Comparison of ENCODE assay signal across 24 mouse cellular contexts in genomic region chr4:141656932-141657331, GRCm38 (mm10). TPM values are rescaled to one million over a fixed set of nuclear protein-coding genes. Genes with fewer than 3 reads are reported as not detected.
A peak's percentile ranks its signal among the peaks of the same experiment; 100 is the strongest.
DNase-seq lines count a peak whose midpoint lies in the region; ATAC-seq and TF ChIP-seq lines count a peak whose summit lies in the region.
"Had no signal": no experiment of that assay in that cellular context is flagged by ENCODE, and none has a peak within 500 bp of the region (broad histone marks: within the 10 kb centered on the region; RNA-seq: fewer than 3 reads in every experiment).

No protein-coding gene starts in this region.

- TF ChIP-seq EP300 in liver, embryonic 14.5 days (IDR thresholded peaks at IDR 0.05; ENCODE audit: low read depth): no peak

- no peak overlapping the region for H3K4me3 ChIP-seq in heart, embryonic 13.5 days
- no peak overlapping the region for H3K4me3 ChIP-seq in heart, embryonic 10.5 days
- no peak overlapping the region for H3K4me3 ChIP-seq in liver, adult 2 months (ENCODE audit: insufficient read depth, low read depth, low read length)
- H3K4me3 ChIP-seq in liver, embryonic 11.5 days (ENCODE audit: low read depth, low read length): no peak overlapping the region
- H3K4me3 ChIP-seq in bone marrow macrophage, adult 2 months (ENCODE audit: insufficient read depth, low read length): no peak overlapping the region
- no peak overlapping the region for H3K4me3 ChIP-seq in liver, embryonic 14.5 days (ENCODE audit: insufficient read depth in 1 of 2, low read depth in 2 of 2, low read length in 2 of 2)
- H3K4me3 ChIP-seq: embryonic facial prominence, embryonic 12.5 days; erythroblast, embryonic 14.5 days; forebrain, embryonic 15.5 days; hindbrain, embryonic 10.5 days; neural tube, embryonic 13.5 days had no signal

- H3K9ac ChIP-seq in heart, embryonic 13.5 days: 0 out of 2 replicates have a peak overlapping the region, but pooled peaks have one; percentile 29
- H3K9ac ChIP-seq in liver, adult 2 months (ENCODE audit: low read depth, low read length): no peak overlapping the region
- H3K9ac ChIP-seq in liver, embryonic 11.5 days (ENCODE audit: low read depth, low read length): no peak overlapping the region
- H3K9ac ChIP-seq in liver, embryonic 14.5 days (replicated peaks): no peak overlapping the region
- H3K9ac ChIP-seq: embryonic facial prominence, embryonic 12.5 days; forebrain, embryonic 15.5 days; neural tube, embryonic 13.5 days had no signal

- peaks cover 73% of the 10 kb centered on the region for H3K36me3 ChIP-seq in heart, embryonic 13.5 days
- peaks cover 60% of the 10 kb centered on the region for H3K36me3 ChIP-seq in heart, embryonic 10.5 days
- no peaks in the 10 kb centered on the region for H3K36me3 ChIP-seq in liver, adult 2 months (ENCODE audit: control insufficient read depth, insufficient read depth, low read length)
- H3K36me3 ChIP-seq in liver, embryonic 11.5 days (ENCODE audit: control insufficient read depth, insufficient read depth, low read length): peaks cover 9% of the 10 kb centered on the region; the same call in 1 of the 2 replicates
- no peaks in the 10 kb centered on the region for H3K36me3 ChIP-seq in liver, embryonic 14.5 days (replicated peaks; ENCODE audit: control insufficient read depth, insufficient read depth, low read depth)

- no peaks in the 10 kb centered on the region for H3K9me3 ChIP-seq in heart, embryonic 13.5 days
- no peaks in the 10 kb centered on the region for H3K9me3 ChIP-seq in heart, embryonic 10.5 days
- H3K9me3 ChIP-seq in liver, embryonic 11.5 days (ENCODE audit: control insufficient read depth, low read length): no peaks in the 10 kb centered on the region
- no peaks in the 10 kb centered on the region for H3K9me3 ChIP-seq in liver, embryonic 14.5 days (ENCODE audit: control insufficient read depth, low read length)
- H3K9me3 ChIP-seq: embryonic facial prominence, embryonic 12.5 days; forebrain, embryonic 15.5 days; hindbrain, embryonic 10.5 days; neural tube, embryonic 13.5 days had no signal

- H3K79me2 ChIP-seq in liver, adult 2 months (ENCODE audit: control insufficient read depth, insufficient read depth, low read length): peaks cover 25% of the 10 kb centered on the region; the same call in 1 of the 2 replicates

- ATAC-seq in heart, embryonic 13.5 days (ENCODE audit: extremely low read depth, insufficient number of reproducible peaks, low FRiP score, low TSS enrichment): no peak
- no peak for ATAC-seq in liver, embryonic 11.5 days (replicated peaks; ENCODE audit: low FRiP score)
- peak; percentile 36; the same call in 1 of the 2 replicates for ATAC-seq in liver, embryonic 14.5 days (ENCODE audit: insufficient read depth)
- ATAC-seq: forebrain, embryonic 15.5 days had no signal

- TF ChIP-seq CTCF in liver, adult 2 months (IDR thresholded peaks at IDR 0.05; ENCODE audit: low read depth, low read length): no peak
- TF ChIP-seq CTCF in bone marrow macrophage, adult 2 months (IDR thresholded peaks at IDR 0.05; ENCODE audit: low read depth, low read length): no peak
- no peak for TF ChIP-seq CTCF in liver, embryonic 14.5 days (IDR thresholded peaks at IDR 0.05; ENCODE audit: low read depth)

- no peaks in the 10 kb centered on the region for H3K27me3 ChIP-seq in heart, embryonic 13.5 days (replicated peaks)
- H3K27me3 ChIP-seq in heart, embryonic 10.5 days (ENCODE audit: insufficient read depth, poor library complexity, severe bottlenecking): no peaks in the 10 kb centered on the region
- H3K27me3 ChIP-seq in liver, adult 2 months (ENCODE audit: control insufficient read depth, insufficient read depth, low read length): no peaks in the 10 kb centered on the region
- no peaks in the 10 kb centered on the region for H3K27me3 ChIP-seq in liver, embryonic 11.5 days (replicated peaks; ENCODE audit: control insufficient read depth, insufficient read depth, low read length)
- no peaks in the 10 kb centered on the region for H3K27me3 ChIP-seq in liver, embryonic 14.5 days (ENCODE audit: control insufficient read depth, insufficient read depth, low read length)
- H3K27me3 ChIP-seq: embryonic facial prominence, embryonic 12.5 days; forebrain, embryonic 15.5 days; neural tube, embryonic 13.5 days had no signal

- no peak for TF ChIP-seq POLR2A in liver, adult 2 months (IDR thresholded peaks at IDR 0.05; ENCODE audit: extremely low read depth, insufficient read depth, low read length)
- TF ChIP-seq POLR2A in bone marrow macrophage, adult 2 months (IDR thresholded peaks at IDR 0.05; ENCODE audit: borderline replicate concordance, low read depth, low read length): no peak

- 66% methylated on average over 8 of the region's 8 CpGs for WGBS in heart, embryonic 13.5 days
- WGBS in heart, embryonic 10.5 days: 77% methylated on average over 8 of the region's 8 CpGs
- WGBS in liver, adult 2 months: 47% methylated on average over 8 of the region's 8 CpGs
- 86% methylated on average over 8 of the region's 8 CpGs for WGBS in liver, embryonic 11.5 days
- WGBS in liver, embryonic 14.5 days (ENCODE audit: insufficient replicate concordance): 78% methylated on average over 8 of the region's 8 CpGs

- no peak overlapping the region for H3K4me2 ChIP-seq in heart, embryonic 13.5 days
- no peak overlapping the region for H3K4me2 ChIP-seq in liver, embryonic 11.5 days
- no peak overlapping the region for H3K4me2 ChIP-seq in liver, embryonic 14.5 days (ENCODE audit: low read depth)
- H3K4me2 ChIP-seq: embryonic facial prominence, embryonic 12.5 days; forebrain, embryonic 15.5 days; midbrain, embryonic 11.5 days; neural tube, embryonic 13.5 days had no signal

- H3K4me1 ChIP-seq in heart, embryonic 13.5 days: peaks cover 47% of the 10 kb centered on the region
- peaks cover 40% of the 10 kb centered on the region for H3K4me1 ChIP-seq in heart, embryonic 10.5 days
- H3K4me1 ChIP-seq in liver, adult 2 months (ENCODE audit: control insufficient read depth, insufficient read depth, low read length): peaks cover 10% of the 10 kb centered on the region
- H3K4me1 ChIP-seq in liver, embryonic 11.5 days (replicated peaks; ENCODE audit: control insufficient read depth, insufficient read depth, low read length): no peaks in the 10 kb centered on the region; the same call in 1 of the 2 replicates
- H3K4me1 ChIP-seq in bone marrow macrophage, adult 2 months (ENCODE audit: control insufficient read depth, insufficient read depth, low read length): peaks cover 72% of the 10 kb centered on the region
- peaks cover 0 to 8% of the 10 kb centered on the region in 2 experiments; a peak in 2 of 4 replicates for H3K4me1 ChIP-seq in liver, embryonic 14.5 days (replicated peaks; ENCODE audit: control insufficient read depth in 2 of 2, insufficient read depth in 2 of 2, low read length in 1 of 2)
- H3K4me1 ChIP-seq: embryonic facial prominence, embryonic 12.5 days; forebrain, embryonic 15.5 days had no signal

- DNase-seq in heart, embryonic 10.5 days (ENCODE audit: low spot score): no peak
- peak; percentile 54 for DNase-seq in liver, adult 2 months (ENCODE audit: extremely low read depth, low read depth, low spot score)
- no peak for DNase-seq in liver, embryonic 11.5 days (ENCODE audit: low spot score)
- DNase-seq in liver, embryonic 14.5 days (ENCODE audit: low read depth in 3 of 3, low spot score in 3 of 3): no peak
- no peak for DNase-seq in layer of hippocampus, adult 9-10 months (ENCODE audit: low spot score)
- DNase-seq: adrenal gland, adult 2 months; cerebellum, postnatal 10 days; gastrocnemius, postnatal 36 days; kidney, adult 8-10 months; kidney, postnatal 25 days; layer of hippocampus, adult 9-11 months; lung, adult 2 months; lung, postnatal 4 days; right cerebral cortex, adult 18-20 months; thymus, postnatal 25 days had no signal

- peak overlapping the region; percentile 59; the same call in 1 of the 2 replicates for H3K27ac ChIP-seq in heart, embryonic 13.5 days (replicated peaks)
- no peak overlapping the region; the same call in 1 of the 2 replicates for H3K27ac ChIP-seq in heart, embryonic 10.5 days
- no peak overlapping the region for H3K27ac ChIP-seq in liver, adult 2 months (replicated peaks; ENCODE audit: insufficient read depth, low read depth, low read length)
- H3K27ac ChIP-seq in liver, embryonic 11.5 days (ENCODE audit: low read depth, low read length): no peak overlapping the region
- H3K27ac ChIP-seq in bone marrow macrophage, adult 2 months (ENCODE audit: insufficient read depth, low read depth, low read length): peak overlapping the region; percentile 93
- H3K27ac ChIP-seq in liver, embryonic 14.5 days: no peak overlapping the region
- H3K27ac ChIP-seq: embryonic facial prominence, embryonic 12.5 days; forebrain, embryonic 15.5 days; hindbrain, embryonic 10.5 days; neural tube, embryonic 13.5 days had no signal

RNA-seq across cellular contexts. Expression of gene Plekhm2, which starts 7.8 kb away (rescaled TPM):
- polyA plus RNA-seq in heart, embryonic 13.5 days (2015; fragmentation: Nextera tagmentation; extraction: Ambion mirVana): 4.9 and 5.1 TPM in 2 replicates
- polyA plus RNA-seq in heart, embryonic 10.5 days (2016; fragmentation: Nextera tagmentation; extraction: Ambion mirVana): 4.1 and 5.4 TPM in 2 replicates
- total RNA-seq in liver, adult 2 months (2014; rRNA removed): 2.7 and 5.0 TPM in 2 replicates
- polyA plus RNA-seq in liver, adult 2 months (2012; rRNA removed): 11.2 and 13.5 TPM in 2 replicates
- polyA plus RNA-seq in liver, embryonic 11.5 days (2014; fragmentation: Nextera tagmentation; extraction: Ambion mirVana): 2.1 and 3.4 TPM in 2 replicates
- 56.0 and 62.1 TPM in 2 replicates for polyA plus RNA-seq in bone marrow macrophage, adult 2 months (2012; ENCODE audit: insufficient read depth, insufficient read length, missing spikeins)
- polyA plus RNA-seq in liver, embryonic 14.5 days (2012; rRNA removed): 4.2 and 4.5 TPM in 2 replicates
- 0.33 and 0.49 TPM in 2 replicates for polyA plus RNA-seq in liver, embryonic 14.5 days (2014; fragmentation: Nextera tagmentation; extraction: Ambion mirVana)

RNA-seq across cellular contexts. Expression of gene Rsc1a1, which starts 28.5 kb away (rescaled TPM):
- 0.43 and 0.96 TPM in 2 replicates for polyA plus RNA-seq in heart, embryonic 13.5 days (2015; fragmentation: Nextera tagmentation; extraction: Ambion mirVana)
- polyA plus RNA-seq in heart, embryonic 10.5 days (2016; fragmentation: Nextera tagmentation; extraction: Ambion mirVana): 3.1 and 4.4 TPM in 2 replicates
- total RNA-seq in liver, adult 2 months (2014; rRNA removed): 16.3 and 30.3 TPM in 2 replicates
- polyA plus RNA-seq in liver, adult 2 months (2012; rRNA removed): 52.0 and 70.9 TPM in 2 replicates
- 2.7 TPM in 1 of 2 replicates, not detected in the other for polyA plus RNA-seq in liver, embryonic 11.5 days (2014; fragmentation: Nextera tagmentation; extraction: Ambion mirVana)
- 5.6 TPM in 1 of 2 replicates, not detected in the other for polyA plus RNA-seq in bone marrow macrophage, adult 2 months (2012; ENCODE audit: insufficient read depth, insufficient read length, missing spikeins)
- polyA plus RNA-seq in liver, embryonic 14.5 days (2012; rRNA removed): 3.9 and 5.7 TPM in 2 replicates
- 0.97 and 2.1 TPM in 2 replicates for polyA plus RNA-seq in liver, embryonic 14.5 days (2014; fragmentation: Nextera tagmentation; extraction: Ambion mirVana)
- total RNA-seq: adrenal gland, adult 2 months had no signal
- polyA plus RNA-seq: embryonic facial prominence, embryonic 12.5 days; forebrain, embryonic 15.5 days; neural tube, embryonic 13.5 days had no signal

RNA-seq across cellular contexts. Expression of gene Slc25a34, which starts 33.3 kb away (rescaled TPM):
- polyA plus RNA-seq in heart, embryonic 13.5 days (2015; fragmentation: Nextera tagmentation; extraction: Ambion mirVana): 0.37 and 0.49 TPM in 2 replicates
- polyA plus RNA-seq in heart, embryonic 10.5 days (2016; fragmentation: Nextera tagmentation; extraction: Ambion mirVana): 0.20 and 0.34 TPM in 2 replicates
- total RNA-seq in liver, adult 2 months (2014; rRNA removed): 10.2 and 10.6 TPM in 2 replicates
- polyA plus RNA-seq in liver, adult 2 months (2012; rRNA removed): 5.1 and 10.3 TPM in 2 replicates
- not detected in 2 replicates for polyA plus RNA-seq in liver, embryonic 11.5 days (2014; fragmentation: Nextera tagmentation; extraction: Ambion mirVana)
- 0.48 and 0.49 TPM in 2 replicates for polyA plus RNA-seq in bone marrow macrophage, adult 2 months (2012; ENCODE audit: insufficient read depth, insufficient read length, missing spikeins)
- polyA plus RNA-seq in liver, embryonic 14.5 days (2012; rRNA removed): 0.03 TPM in 2 replicates
- not detected in 2 replicates for polyA plus RNA-seq in liver, embryonic 14.5 days (2014; fragmentation: Nextera tagmentation; extraction: Ambion mirVana)
- polyA plus RNA-seq: embryonic facial prominence, embryonic 12.5 days; erythroblast, embryonic 14.5 days; limb, embryonic 11.5 days; midbrain, embryonic 11.5 days had no signal

RNA-seq across cellular contexts. Expression of gene Tmem82, which starts 38.5 kb away (rescaled TPM):
- polyA plus RNA-seq in heart, embryonic 13.5 days (2015; fragmentation: Nextera tagmentation; extraction: Ambion mirVana): 0.44 and 0.62 TPM in 2 replicates
- 0.96 and 2.4 TPM in 2 replicates for polyA plus RNA-seq in heart, embryonic 10.5 days (2016; fragmentation: Nextera tagmentation; extraction: Ambion mirVana)
- total RNA-seq in liver, adult 2 months (2014; rRNA removed): 9.3 and 12.6 TPM in 2 replicates
- polyA plus RNA-seq in liver, adult 2 months (2012; rRNA removed): 34.7 and 39.5 TPM in 2 replicates
- polyA plus RNA-seq in liver, embryonic 11.5 days (2014; fragmentation: Nextera tagmentation; extraction: Ambion mirVana): 3.3 and 3.7 TPM in 2 replicates
- polyA plus RNA-seq in bone marrow macrophage, adult 2 months (2012; ENCODE audit: insufficient read depth, insufficient read length, missing spikeins): 2.4 and 3.3 TPM in 2 replicates
- 2.1 and 2.6 TPM in 2 replicates for polyA plus RNA-seq in liver, embryonic 14.5 days (2012; rRNA removed)
- 2.2 and 2.7 TPM in 2 replicates for polyA plus RNA-seq in liver, embryonic 14.5 days (2014; fragmentation: Nextera tagmentation; extraction: Ambion mirVana)

RNA-seq across cellular contexts. Expression of gene Fblim1, which starts 51.0 kb away (rescaled TPM):
- 55.3 and 55.9 TPM in 2 replicates for polyA plus RNA-seq in heart, embryonic 13.5 days (2015; fragmentation: Nextera tagmentation; extraction: Ambion mirVana)
- 61.9 and 62.7 TPM in 2 replicates for polyA plus RNA-seq in heart, embryonic 10.5 days (2016; fragmentation: Nextera tagmentation; extraction: Ambion mirVana)
- 0.37 and 0.74 TPM in 2 replicates for total RNA-seq in liver, adult 2 months (2014; rRNA removed)
- 0.86 and 1.2 TPM in 2 replicates for polyA plus RNA-seq in liver, adult 2 months (2012; rRNA removed)
- 15.4 and 17.0 TPM in 2 replicates for polyA plus RNA-seq in liver, embryonic 11.5 days (2014; fragmentation: Nextera tagmentation; extraction: Ambion mirVana)
- polyA plus RNA-seq in bone marrow macrophage, adult 2 months (2012; ENCODE audit: insufficient read depth, insufficient read length, missing spikeins): 60.2 and 65.0 TPM in 2 replicates
- polyA plus RNA-seq in liver, embryonic 14.5 days (2012; rRNA removed): 1.1 and 2.0 TPM in 2 replicates
- polyA plus RNA-seq in liver, embryonic 14.5 days (2014; fragmentation: Nextera tagmentation; extraction: Ambion mirVana): 0.77 and 0.95 TPM in 2 replicates

Comparison
In these comparisons a context has a peak if more than half of its experiments do, and no peak if none do; other contexts are left out.
1. H3K27ac ChIP-seq: peak in heart, embryonic 13.5 days (single experiment) and bone marrow macrophage, adult 2 months (single experiment); none in heart, embryonic 10.5 days (single experiment), liver, adult 2 months (single experiment), liver, embryonic 11.5 days (single experiment) and liver, embryonic 14.5 days (single experiment).